Mouse (Mus musculus) left cerebral cortex, adult 11 months (tissue): ENCODE measurements around the gene Elk3.

ENCODE experiments used
- DNase-seq: peaks from one replicate; pipeline ENCODE4 v3.0.0; 2022; ENCODE audit warnings: low spot score

The Elk3 gene

DNA sequence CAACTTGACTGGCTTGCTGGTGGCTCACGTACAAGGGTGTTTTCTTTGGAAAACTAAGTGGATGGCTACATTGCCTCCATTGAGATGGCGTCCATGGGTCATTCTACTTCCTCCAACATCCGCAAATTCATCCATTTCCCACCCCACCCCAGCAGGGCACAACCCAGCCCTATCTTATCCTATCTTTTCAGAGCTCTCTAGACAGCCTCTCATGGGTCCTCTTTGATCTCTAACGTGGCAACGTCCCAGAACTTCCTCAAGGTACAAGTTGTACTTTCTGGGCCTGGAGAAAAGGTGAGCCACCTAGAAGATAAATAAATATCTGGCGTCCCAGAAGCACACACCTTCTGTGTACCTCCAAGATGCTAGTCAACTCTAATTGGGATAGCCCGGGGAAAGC lies 17.3 kb downstream of the Elk3 start:
- DNase-seq: no peak

DNA sequence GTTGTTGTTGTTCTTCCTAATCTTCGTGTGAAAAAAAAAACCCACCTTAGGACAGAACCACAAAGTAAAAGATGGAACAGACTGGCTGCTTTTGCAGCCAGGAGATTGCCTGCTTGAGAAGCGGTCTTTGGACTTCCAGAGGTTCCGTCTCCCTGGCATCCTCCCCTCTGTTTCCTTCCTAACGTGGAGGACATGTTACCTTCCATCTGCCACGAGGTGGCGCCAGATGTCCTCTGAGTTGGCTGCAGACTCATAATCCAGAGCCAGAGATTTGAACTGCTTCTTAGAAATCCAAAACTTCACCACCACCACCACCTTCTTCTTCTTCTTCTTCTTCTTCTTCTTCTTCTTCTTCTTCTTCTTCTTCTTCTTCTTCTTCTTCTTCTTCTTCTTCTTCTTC lies 19.1 kb downstream of the Elk3 start:
- no peak for DNase-seq

DNA sequence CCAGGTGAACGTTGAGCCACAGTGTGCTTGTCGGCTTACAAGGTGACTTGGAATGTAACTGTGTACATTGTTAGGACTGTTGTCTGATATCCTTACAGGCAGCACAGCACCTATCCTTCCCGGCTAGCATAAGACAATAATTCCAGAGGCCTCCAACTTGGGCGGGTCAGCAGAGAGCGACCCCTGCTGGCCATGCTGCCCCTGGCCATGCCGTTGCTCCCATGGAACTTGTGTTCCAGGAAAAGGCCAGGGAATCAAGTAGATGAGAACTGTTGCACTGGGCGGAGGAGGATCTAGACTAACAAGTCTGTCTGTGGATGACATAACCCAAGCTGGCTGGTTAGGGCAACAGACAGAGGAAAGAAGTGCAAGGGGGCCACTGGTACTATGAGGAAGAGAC lies 19.6 kb downstream of the Elk3 start:
- no peak for DNase-seq

DNA sequence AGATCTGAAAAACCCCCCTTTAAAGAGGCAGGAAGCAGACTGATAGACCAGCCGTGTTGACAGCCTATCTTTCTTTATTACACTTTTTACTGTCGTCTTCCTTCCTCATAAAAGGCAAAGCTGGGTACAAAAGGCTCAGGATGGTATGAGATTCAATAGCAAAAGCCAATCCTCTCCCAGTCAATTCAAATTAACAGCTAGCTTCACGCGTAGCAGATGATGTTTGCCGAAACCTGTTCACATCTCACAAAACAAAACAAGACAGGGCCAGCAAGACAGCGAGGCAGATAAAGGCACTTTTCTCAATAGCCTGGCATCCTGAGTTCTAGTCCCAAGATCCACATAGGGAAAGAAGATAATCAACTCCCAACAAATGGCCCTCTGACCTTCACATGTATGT lies 21.5 kb downstream of the Elk3 start:
- no peak for DNase-seq

DNA sequence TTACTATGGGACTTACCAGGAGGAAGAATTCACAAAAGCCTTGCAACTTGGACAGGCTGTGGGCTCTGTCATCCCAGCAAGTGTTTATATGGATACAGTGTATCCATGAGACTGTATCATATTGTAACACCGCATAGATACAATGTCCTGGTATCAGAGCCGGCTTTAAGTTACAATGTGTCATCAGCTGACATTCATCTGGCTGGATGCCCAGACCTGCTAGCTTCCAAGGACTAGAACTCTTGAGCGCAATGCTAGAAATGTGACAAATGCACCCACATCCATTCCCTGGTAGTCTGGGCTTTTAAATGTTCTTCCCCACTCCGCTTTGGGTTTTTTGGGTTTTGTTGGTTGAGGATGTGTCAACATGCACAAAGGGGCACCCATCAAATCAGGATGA lies 22.6 kb downstream of the Elk3 start:
- DNase-seq: no peak

DNA sequence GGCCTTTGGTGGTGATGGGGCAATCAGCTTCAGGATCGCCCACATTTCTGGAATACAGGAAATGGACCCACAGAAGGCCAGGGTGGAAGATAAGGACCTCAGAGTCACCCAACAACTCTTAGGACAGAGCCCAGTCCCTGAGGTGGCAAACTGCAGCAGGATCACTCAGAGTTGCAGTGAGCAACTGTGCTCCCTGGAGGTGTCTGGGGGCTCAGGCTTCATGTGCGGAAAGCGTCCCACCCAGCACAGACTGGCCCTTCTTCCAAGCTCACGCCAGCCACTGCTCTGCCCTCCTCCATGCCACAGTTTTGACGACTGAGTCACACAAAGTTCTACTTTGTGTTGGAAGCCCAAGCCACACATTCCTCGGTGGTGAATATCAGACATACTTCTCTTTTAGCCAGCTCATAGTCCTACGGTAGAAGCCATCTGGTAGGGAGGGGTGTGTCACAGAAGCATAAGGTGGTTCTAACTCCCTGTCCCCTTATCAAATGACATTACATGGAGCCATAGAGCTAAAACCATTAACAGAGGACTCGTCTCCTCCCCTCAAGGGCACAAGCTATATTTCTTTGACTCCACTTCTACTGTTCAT lies 23.3 kb downstream of the Elk3 start:
- DNase-seq: no peak

DNA sequence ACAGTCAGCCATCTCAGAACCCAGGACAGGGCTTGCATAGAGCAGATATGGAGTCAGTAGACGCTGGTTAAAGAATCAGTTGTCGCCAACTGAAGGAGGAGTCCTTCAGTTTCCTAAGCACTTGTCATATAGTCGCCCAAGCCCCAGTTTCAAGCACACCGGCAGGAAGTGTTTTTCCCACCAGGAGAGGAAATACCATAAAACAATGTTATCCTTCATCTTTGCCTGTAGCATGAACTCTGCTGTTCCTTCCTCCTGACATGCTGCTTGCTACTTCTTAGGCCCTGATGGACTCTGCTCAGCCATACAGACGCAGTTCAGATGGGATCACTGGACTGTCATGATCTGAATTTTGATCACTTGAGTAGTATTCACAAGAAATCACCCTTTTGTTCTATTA lies 25.4 kb downstream of the Elk3 start:
- no peak for DNase-seq

DNA sequence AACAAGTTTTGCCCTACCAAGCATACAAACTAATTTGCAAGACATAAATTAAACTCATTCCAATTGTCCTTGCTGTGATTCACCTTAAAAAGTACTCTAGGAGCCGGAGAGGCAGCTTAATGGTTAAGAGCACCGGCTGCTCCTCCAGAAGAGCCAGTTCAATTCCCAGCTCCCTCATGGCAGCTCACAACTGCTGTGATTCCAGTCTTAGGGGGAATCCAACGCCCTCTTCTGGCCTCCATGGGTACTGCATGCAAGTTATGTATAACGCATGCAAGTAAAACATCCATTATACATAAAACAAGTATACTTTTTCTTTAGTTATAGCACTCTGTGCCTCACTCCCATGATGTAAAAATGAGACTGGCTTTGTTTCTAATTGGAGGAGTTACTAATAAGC lies 27.7 kb downstream of the Elk3 start:
- no peak for DNase-seq

DNA sequence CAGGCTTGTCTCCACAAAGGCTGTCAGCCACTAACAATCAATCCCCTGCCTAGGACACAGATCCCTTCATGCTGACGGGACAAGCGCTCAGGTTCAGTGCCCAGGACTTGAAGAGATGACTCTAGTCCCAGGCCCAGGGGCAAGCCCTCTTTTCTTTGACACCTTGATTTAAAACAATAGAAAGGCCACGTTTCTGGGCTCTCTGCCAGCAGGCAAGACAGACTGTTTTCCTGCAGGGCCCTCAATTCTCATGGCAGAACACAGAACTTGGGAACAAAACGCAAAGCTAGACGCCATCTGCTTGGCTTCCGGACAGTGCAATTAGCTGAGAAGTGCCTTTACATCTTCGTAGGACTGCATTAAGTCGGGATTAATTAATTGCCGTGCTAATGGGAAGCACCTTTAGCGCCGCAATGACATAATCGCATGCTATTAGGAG lies 28.4 kb downstream of the Elk3 start:
- no peak for DNase-seq

DNA sequence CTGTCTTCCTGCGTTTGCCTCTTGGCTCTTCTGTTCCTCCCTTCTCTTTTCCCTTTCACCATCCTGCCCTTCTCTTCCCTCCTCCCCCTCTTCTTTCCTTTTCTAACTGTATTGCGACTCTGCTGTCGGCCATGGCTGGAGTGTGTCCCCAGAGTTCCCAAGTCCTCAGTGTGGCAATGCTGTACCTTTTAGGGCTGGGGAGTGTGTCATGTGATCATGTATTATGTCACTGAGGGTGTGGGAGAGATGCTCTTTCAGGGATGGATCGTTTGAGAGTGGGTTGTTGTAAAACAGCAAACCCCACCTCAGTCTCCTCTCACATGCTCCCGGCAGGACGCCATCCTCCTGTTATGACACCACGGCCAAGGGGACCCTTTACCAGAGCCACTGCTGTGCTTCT lies 29.8 kb downstream of the Elk3 start:
- DNase-seq: no peak

DNA sequence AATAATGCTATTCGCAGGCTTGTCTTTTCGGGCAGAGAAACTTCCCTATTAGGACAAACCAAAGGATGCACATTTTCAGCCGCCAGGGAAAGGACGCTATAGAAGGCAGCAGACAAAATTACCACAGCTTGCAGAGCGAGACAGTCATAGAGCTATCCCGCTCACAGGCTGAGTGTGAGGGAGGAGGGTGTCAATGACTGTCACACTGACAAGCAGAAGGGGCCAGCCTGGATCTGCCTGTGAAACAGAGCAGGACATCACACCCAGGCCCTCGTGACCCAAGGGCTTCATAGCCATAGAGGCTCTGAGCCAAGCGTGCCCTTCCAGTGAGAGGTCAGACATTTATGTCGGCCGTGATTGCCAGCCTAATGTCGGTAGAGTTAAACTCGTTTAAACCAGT lies 30.3 kb downstream of the Elk3 start:
- no peak for DNase-seq

DNA sequence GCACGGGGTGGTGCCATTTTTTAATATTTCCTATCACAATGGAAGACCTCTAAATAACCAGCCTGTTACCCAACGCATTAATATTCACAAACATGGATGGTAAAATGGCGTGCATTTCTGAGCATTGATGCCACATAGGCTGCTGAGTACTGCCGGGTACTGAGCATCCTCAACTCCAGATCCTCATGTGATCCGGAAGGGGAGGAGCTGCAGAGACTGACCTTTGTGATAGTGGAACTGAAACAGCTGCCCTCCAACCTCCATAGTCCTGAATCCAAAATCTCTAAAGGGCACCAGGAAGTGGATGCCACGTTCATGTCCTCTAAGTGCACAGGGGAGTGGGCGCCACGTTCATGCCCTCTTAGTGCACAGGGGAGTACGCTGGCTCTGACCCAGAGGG lies 31.9 kb downstream of the Elk3 start:
- DNase-seq: no peak

DNA sequence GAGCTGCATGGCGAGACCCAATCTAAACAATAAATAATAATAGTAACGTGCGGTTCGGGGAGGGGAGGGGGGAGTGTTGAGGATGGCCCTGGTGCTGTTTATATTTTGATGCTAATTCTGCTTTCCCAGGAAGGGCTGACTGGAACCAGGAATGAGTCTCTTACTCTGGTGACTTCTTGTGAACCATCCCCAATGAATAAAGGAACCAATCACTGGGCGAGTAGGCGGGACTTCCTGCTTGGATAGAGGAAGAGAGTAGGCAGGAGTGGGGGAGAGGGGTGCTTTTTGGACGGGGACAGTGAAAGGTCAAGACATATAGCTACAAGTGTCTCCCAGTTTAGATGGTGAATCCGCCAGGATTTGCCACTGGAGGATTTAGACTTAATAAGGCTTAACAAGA lies 32.6 kb downstream of the Elk3 start:
- DNase-seq: no peak

DNA sequence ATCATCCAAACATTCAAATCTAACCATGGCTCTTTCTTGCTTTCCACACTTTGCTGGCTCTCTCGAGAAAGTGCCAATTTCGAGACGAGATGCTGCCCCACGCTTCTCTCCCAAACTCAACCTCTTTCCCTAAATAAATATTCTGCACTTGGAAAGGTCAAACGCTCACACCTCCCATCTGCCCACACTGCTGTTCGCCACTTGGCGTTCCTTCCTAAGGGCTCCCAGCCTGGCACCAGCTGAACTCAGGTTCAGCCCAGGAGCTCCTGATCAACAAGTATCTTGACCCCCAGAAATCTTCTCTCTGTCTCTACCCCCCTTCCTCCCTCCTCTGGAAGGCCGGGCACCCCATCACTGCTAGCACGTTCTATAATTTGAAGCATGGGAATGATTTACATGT lies 34.1 kb downstream of the Elk3 start:
- DNase-seq: no peak

DNA sequence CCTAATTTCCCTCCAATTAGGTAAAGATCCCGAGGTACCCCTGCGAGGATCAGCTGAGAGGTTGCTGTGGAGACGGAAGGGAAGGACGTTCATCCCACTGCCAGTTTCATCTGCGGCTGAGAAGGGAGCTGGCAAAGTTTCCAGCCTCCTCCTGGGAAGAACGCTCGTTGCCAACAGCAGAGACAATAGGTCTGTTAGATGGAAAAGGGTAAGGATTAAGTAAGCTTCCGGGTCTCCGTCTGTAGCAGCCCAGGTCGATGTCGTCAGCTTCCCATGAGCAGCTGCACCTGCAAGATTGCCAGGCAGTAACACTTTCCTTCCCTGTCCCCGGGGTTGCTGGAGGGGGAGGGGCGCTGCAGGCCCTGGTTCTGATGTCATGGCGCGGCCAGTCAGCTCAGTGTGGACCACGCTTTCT lies 34.6 kb downstream of the Elk3 start:
- DNase-seq: no peak

DNA sequence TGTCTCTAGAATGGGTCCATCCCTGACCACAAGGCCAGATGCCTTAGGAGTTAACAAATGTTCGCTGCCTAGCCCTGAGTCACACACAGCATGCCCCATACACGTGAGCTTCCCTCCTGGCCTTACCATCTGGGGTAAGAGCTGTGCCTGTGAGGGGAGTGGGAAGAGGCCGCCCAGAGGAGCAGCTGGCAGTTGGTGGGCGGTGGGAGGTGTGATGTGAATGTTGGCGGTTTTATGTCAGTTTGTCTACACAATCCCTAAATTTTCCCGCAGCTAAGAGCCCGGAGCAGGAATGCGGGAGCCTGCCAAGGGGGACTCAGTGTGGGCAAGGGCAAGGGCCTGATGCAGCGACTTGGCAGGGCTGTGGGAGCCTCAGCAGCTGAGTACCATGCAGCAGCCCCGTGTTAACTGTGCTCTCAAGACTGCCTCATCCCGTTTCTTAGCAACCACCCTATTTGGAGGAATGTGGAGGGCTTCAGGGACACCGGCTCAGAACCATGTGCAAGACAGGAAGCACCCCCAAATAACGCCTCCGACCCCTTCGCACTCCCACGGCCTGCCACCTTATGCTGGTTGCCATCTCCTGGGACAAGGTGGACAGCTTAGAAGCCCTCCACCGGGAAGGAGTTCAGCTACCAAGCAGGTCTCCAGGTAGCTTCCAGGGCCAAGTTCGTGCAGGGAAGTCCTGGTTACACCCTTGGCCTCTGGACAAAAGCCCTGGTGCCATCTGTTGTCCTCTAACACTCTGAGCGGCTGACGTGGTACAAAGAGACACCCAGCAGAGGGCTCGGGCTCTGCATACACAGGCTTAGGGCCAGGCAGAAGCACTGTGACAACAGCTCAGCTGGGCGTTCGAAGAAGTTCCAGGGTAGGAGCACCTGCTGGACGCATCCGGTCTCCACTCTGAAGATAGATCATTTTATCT lies 35.5 kb downstream of the Elk3 start:
- peak; percentile 90 for DNase-seq

DNA sequence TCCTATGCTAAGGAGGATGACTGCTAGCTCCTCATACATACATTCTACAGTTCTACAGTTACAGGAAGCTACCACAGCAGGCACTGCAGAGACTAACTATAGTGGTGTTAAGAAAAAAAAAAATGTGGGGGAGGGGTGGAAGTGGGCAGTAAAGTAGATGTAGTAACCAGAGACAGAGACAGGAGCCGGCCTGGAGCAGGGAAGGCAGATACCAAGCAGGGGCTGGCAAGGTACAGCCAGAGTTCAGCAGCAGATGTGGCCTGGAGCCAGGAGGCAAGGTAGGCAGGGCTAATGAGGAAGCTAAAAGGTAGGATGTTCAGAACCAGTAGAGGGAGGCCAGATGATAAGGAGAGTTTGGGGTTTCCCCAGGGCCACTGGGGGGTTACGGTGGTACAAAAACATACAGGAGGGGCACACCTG lies 36.6 kb downstream of the Elk3 start:
- DNase-seq: no peak

DNA sequence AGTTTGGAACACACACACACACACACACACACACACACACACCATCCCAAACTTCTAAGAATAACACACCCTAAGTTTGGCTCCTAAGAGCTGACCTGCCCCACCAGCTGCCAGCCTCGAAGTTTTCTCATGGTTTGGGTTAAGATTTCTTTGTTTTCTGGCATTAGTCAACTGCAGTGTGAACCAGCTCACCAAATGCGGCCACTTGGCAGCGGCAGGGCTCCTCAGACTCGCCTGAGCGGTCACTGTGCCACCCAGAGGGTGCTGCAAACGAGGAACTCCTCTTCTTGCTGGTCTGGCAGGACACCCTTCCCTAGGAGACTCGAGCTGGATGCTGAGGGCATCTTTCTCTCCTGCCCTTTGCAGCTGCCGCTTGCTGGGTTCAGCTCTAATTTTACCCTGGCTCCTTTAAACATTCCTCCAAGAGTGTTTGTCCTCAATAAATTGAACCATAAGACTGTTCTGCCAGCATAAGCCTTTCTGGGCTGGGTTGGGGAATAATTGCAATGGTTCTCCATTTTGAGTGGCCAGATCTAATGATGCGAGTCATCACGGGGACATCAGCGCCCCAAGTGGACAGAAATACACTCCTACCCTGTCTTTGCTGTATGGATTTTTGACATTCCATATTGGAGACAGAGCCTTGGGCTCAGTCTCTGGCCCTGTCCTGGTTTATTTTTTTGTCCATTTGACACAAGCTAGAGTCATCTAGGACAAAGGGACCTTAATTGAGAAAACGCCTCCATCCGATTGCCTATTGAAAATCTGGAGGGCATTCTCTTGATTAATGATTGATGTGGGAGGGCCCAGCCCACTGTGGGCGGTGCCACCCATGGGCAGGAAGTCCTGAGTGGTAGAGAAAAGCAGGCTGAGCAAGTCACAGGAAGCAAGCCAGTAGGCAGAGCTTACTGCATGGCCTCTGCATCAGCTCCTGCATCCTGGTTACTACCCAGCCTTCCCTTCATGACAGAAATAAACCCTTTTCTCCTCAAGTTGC lies 37.7 kb downstream of the Elk3 start:
- DNase-seq: no peak

DNA sequence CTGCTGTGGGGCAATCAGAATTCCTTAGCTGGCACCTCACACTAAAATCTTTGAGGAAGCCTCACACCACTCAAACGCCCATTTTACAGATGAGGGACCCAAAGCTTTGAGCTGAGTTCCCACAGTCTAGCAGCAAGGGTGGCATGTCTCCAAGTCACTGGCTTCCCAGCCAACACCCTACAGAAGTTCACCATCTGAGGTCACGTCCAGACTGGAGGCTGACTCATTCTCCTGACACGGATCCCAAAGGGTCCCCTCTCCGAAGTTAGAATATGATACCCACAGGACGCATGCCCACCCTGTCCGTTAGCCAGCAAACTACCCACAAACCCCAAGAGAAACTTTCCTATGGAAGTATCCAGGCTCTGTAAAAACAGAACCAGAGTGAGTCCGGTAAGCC lies 39.1 kb downstream of the Elk3 start:
- DNase-seq: no peak

DNA sequence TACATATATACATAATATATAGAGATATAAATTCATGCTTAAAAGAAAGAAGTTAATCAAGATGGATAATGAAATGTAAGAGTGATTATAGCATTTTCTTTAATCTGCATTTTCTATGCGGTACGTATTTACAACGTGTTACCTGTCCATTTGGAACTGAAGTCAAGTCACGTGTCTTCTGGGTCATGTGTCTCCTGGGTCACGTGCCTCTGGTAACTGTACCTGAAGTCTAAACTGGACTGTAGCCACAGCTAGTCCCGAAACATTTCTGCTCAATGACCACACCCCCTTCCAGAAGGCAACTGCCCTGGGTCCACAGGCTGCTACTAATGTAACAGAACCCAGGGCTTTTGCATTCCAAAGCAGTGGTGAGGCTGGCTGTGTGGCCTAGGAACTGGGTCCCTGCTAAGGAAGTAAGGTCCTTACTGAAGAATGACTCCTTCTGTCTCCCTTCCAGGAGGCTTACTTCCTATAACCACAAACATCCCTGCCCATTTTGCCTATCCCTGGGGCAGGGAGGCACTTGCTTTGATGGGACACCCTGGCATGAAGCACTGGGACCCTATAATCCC lies 40.0 kb downstream of the Elk3 start:
- no peak for DNase-seq

DNA sequence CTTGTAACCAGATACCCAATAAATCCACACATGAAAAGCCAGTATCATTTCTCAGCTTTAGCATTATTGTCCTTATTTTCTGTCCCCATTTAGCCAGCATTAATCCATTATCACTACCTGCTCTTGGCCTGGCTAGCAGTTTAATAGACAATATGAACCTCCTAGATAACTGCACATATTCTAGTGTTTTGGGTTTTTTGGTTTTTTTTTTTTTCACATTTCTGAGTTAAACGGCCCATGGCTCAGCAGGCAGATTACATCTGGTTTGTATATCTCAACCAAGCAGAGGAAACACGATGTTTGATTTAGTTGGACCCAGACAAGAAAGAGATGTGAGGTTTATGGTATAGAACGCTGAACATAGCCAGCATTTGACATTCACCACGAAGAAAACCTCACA lies 41.2 kb downstream of the Elk3 start:
- no peak for DNase-seq

DNA sequence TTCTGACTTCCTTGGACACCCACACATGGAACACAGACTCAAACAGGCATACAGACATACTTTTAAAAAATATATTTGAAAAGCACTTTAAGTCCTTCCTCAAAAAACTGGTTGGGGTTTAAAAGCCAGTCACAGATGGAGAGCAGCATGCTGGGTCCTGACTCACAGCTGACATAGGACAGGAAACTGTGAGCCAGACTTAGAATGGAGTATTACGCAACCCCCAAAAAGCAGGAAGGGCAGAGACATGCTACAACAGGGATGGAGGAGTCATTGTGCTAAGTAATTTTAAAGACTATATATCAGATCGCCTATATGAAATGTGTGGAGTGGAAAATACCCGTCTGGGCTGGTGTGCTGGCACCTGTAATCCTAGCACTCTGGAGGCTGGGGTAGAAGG lies 42.6 kb downstream of the Elk3 start:
- no peak for DNase-seq
